In genomic region chr4:99182660-99183431, GRCm38 (mm10) we compare ENCODE assay signal across 8 mouse cellular contexts. TPM values are rescaled to one million over a fixed set of nuclear protein-coding genes. Genes with fewer than 3 reads are reported as not detected.
A peak's percentile ranks its signal among the peaks of the same experiment; 100 is the strongest.
DNase-seq lines count a peak whose midpoint lies in the region; ATAC-seq lines count a peak whose summit lies in the region.

No protein-coding gene starts in this region.

- no peak overlapping the region for H3K9ac ChIP-seq in forebrain, embryonic 15.5 days (replicated peaks)
- H3K9ac ChIP-seq in forebrain, embryonic 11.5 days (ENCODE audit: low read length), result no peak overlapping the region
- H3K9ac ChIP-seq in midbrain, embryonic 11.5 days (ENCODE audit: low read length), result no peak overlapping the region
- no peak overlapping the region for H3K9ac ChIP-seq in forebrain, embryonic 16.5 days (replicated peaks; ENCODE audit: low read depth, low read length)

- no peaks in the 10 kb centered on the region for H3K9me3 ChIP-seq in forebrain, embryonic 15.5 days
- no peaks in the 10 kb centered on the region for H3K9me3 ChIP-seq in forebrain, embryonic 11.5 days (ENCODE audit: control insufficient read depth, low read length)
- H3K9me3 ChIP-seq in midbrain, embryonic 11.5 days (ENCODE audit: control insufficient read depth, low read length), result no peaks in the 10 kb centered on the region
- no peaks in the 10 kb centered on the region for H3K9me3 ChIP-seq in midbrain, embryonic 10.5 days (replicated peaks)
- H3K9me3 ChIP-seq in forebrain, embryonic 16.5 days (ENCODE audit: control insufficient read depth, low read length), result no peaks in the 10 kb centered on the region

- no peaks in the 10 kb centered on the region for H3K36me3 ChIP-seq in forebrain, embryonic 15.5 days
- no peaks in the 10 kb centered on the region for H3K36me3 ChIP-seq in forebrain, embryonic 11.5 days (ENCODE audit: control insufficient read depth, insufficient read depth, low read length)
- H3K36me3 ChIP-seq in midbrain, embryonic 11.5 days (ENCODE audit: control insufficient read depth, insufficient read depth, low read length), result no peaks in the 10 kb centered on the region
- H3K36me3 ChIP-seq in midbrain, embryonic 10.5 days, result no peaks in the 10 kb centered on the region
- H3K36me3 ChIP-seq in forebrain, embryonic 16.5 days (ENCODE audit: control insufficient read depth, insufficient read depth), result no peaks in the 10 kb centered on the region

- 80% methylated on average over 20 of the region's 20 CpGs for WGBS in forebrain, embryonic 15.5 days
- WGBS in forebrain, embryonic 11.5 days, result 80% methylated on average over 20 of the region's 20 CpGs
- 80% methylated on average over 20 of the region's 20 CpGs for WGBS in midbrain, embryonic 11.5 days
- WGBS in midbrain, embryonic 10.5 days, result 80% methylated on average over 20 of the region's 20 CpGs
- 81% methylated on average over 20 of the region's 20 CpGs for WGBS in forebrain, embryonic 16.5 days

- no peak overlapping the region for H3K27ac ChIP-seq in forebrain, embryonic 15.5 days (replicated peaks)
- H3K27ac ChIP-seq in forebrain, embryonic 11.5 days (ENCODE audit: low read depth, low read length), result no peak overlapping the region
- no peak overlapping the region for H3K27ac ChIP-seq in midbrain, embryonic 11.5 days (ENCODE audit: low read depth, low read length)
- H3K27ac ChIP-seq in midbrain, embryonic 10.5 days (replicated peaks), result no peak overlapping the region
- no peak overlapping the region for H3K27ac ChIP-seq in forebrain, embryonic 16.5 days (ENCODE audit: low read length)

- no peak for DNase-seq in forebrain, embryonic 11.5 days (ENCODE audit: low spot score)
- peak; percentile 92 for DNase-seq in midbrain, embryonic 11.5 days (ENCODE audit: low spot score, missing footprints)
- DNase-seq in midbrain, embryonic 10.5 days (ENCODE audit: low spot score), result no peak
- peak; percentile 61 for DNase-seq in skeletal muscle tissue, adult 2 months (ENCODE audit: low read depth, low spot score)
- no peak for DNase-seq in right cerebral cortex, postnatal 25 days
- no peak for DNase-seq in urinary bladder, postnatal 36 days (ENCODE audit: low spot score in 2 of 2)

- peak; percentile 56; the same call in 1 of the 2 replicates for ATAC-seq in forebrain, embryonic 15.5 days (replicated peaks)
- no peak for ATAC-seq in forebrain, embryonic 11.5 days (replicated peaks; ENCODE audit: low FRiP score)
- no peak for ATAC-seq in midbrain, embryonic 11.5 days (ENCODE audit: low FRiP score)
- ATAC-seq in forebrain, embryonic 16.5 days, result peak; percentile 49

- H3K4me3 ChIP-seq in forebrain, embryonic 15.5 days, result no peak overlapping the region
- H3K4me3 ChIP-seq in forebrain, embryonic 11.5 days (ENCODE audit: low read depth, low read length), result no peak overlapping the region
- H3K4me3 ChIP-seq in midbrain, embryonic 11.5 days (ENCODE audit: low read depth, low read length), result no peak overlapping the region
- no peak overlapping the region for H3K4me3 ChIP-seq in midbrain, embryonic 10.5 days
- no peak overlapping the region for H3K4me3 ChIP-seq in forebrain, embryonic 16.5 days (replicated peaks; ENCODE audit: low read length)

- no peak overlapping the region for H3K4me2 ChIP-seq in forebrain, embryonic 15.5 days (replicated peaks)
- no peak overlapping the region for H3K4me2 ChIP-seq in forebrain, embryonic 11.5 days (ENCODE audit: low read depth, low read length, severe bottlenecking)
- H3K4me2 ChIP-seq in midbrain, embryonic 11.5 days, result no peak overlapping the region
- no peak overlapping the region for H3K4me2 ChIP-seq in forebrain, embryonic 16.5 days (ENCODE audit: low read length)

- no peaks in the 10 kb centered on the region for H3K27me3 ChIP-seq in forebrain, embryonic 15.5 days
- no peaks in the 10 kb centered on the region for H3K27me3 ChIP-seq in forebrain, embryonic 11.5 days (ENCODE audit: control insufficient read depth, insufficient read depth, low read length)
- H3K27me3 ChIP-seq in midbrain, embryonic 11.5 days (ENCODE audit: control insufficient read depth, insufficient read depth, low read length), result no peaks in the 10 kb centered on the region
- no peaks in the 10 kb centered on the region for H3K27me3 ChIP-seq in midbrain, embryonic 10.5 days (ENCODE audit: low read depth, poor library complexity, severe bottlenecking)
- H3K27me3 ChIP-seq in forebrain, embryonic 16.5 days (replicated peaks; ENCODE audit: control insufficient read depth, insufficient read depth, low read length), result no peaks in the 10 kb centered on the region

- peaks cover 9% of the 10 kb centered on the region for H3K4me1 ChIP-seq in forebrain, embryonic 15.5 days
- no peaks in the 10 kb centered on the region for H3K4me1 ChIP-seq in forebrain, embryonic 11.5 days (replicated peaks; ENCODE audit: control insufficient read depth, insufficient read depth, low read length)
- H3K4me1 ChIP-seq in midbrain, embryonic 11.5 days (ENCODE audit: control insufficient read depth, insufficient read depth, low read length), result no peaks in the 10 kb centered on the region
- H3K4me1 ChIP-seq in midbrain, embryonic 10.5 days, result peaks cover 11% of the 10 kb centered on the region
- H3K4me1 ChIP-seq in forebrain, embryonic 16.5 days (replicated peaks; ENCODE audit: control insufficient read depth, insufficient read depth, low read length), result peaks cover 2% of the 10 kb centered on the region; the same call in 1 of the 2 replicates

RNA-seq across cellular contexts. Expression of gene Atg4c, which starts 10.9 kb away (rescaled TPM):
- polyA plus RNA-seq in forebrain, embryonic 15.5 days (2015; fragmentation: Nextera tagmentation; extraction: Ambion mirVana), result 17.4 and 18.5 TPM in 2 replicates
- polyA plus RNA-seq in forebrain, embryonic 11.5 days (2014; fragmentation: Nextera tagmentation; extraction: Ambion mirVana), result 12.0 and 12.6 TPM in 2 replicates
- 13.7 and 16.7 TPM in 2 replicates for polyA plus RNA-seq in midbrain, embryonic 11.5 days (2014; fragmentation: Nextera tagmentation; extraction: Ambion mirVana)
- 11.6 and 15.2 TPM in 2 replicates for polyA plus RNA-seq in midbrain, embryonic 10.5 days (2016; fragmentation: Nextera tagmentation; extraction: Ambion mirVana)
- 21.3 and 22.0 TPM in 2 replicates for polyA plus RNA-seq in forebrain, embryonic 16.5 days (2015; fragmentation: Nextera tagmentation; extraction: Ambion mirVana)

Comparison
In these comparisons a context has a peak if more than half of its experiments do, and no peak if none do; other contexts are left out.
1. ATAC-seq: peak in forebrain, embryonic 15.5 days (single experiment) and forebrain, embryonic 16.5 days (single experiment); none in forebrain, embryonic 11.5 days (single experiment) and midbrain, embryonic 11.5 days (single experiment).
2. DNase-seq: peak in midbrain, embryonic 11.5 days (single experiment) and skeletal muscle tissue, adult 2 months (single experiment); none in forebrain, embryonic 11.5 days (single experiment), midbrain, embryonic 10.5 days (single experiment), right cerebral cortex, postnatal 25 days (single experiment) and urinary bladder, postnatal 36 days (0 of 2).